Mouse (Mus musculus) intestine, embryonic 15.5 days (tissue): Measurements from ENCODE around the gene Nfia. TPM values are rescaled to one million over a fixed set of nuclear protein-coding genes. Genes with fewer than 3 reads are reported as not detected.
A peak's percentile ranks its signal among the peaks of the same experiment; 100 is the strongest.

Experiments used
- ATAC-seq: fragments of 200-750 bp; cut with Nextera tagmentation; 2 replicates; pipeline ENCODE4 v1.8.0; 2017; ENCODE audit warnings: moderate TSS enrichment, moderate library complexity
- H3K27ac ChIP-seq: fragments of 300-500 bp; sonication (generic); 2 replicates; pipeline ENCODE4 v1.5.1; 2015; ENCODE audit warnings: mild to moderate bottlenecking, inconsistent platforms
- H3K27me3 ChIP-seq: fragments of 300-500 bp; sonication (generic); replicated peaks from 2 replicates; pipeline ENCODE4 v1.6.1; 2015; ENCODE audit warnings: inconsistent platforms
- H3K36me3 ChIP-seq: fragments of 300-500 bp; sonication (generic); 2 replicates; pipeline ENCODE4 v1.6.1; 2015; ENCODE audit warnings: inconsistent platforms
- H3K4me1 ChIP-seq: fragments of 300-500 bp; sonication (generic); replicated peaks from 2 replicates; pipeline ENCODE4 v1.6.1; 2015; ENCODE audit warnings: inconsistent platforms
- H3K4me2 ChIP-seq: fragments of 300-500 bp; sonication (generic); replicated peaks from 2 replicates; pipeline ENCODE4 v1.6.1; 2015; ENCODE audit warnings: mild to moderate bottlenecking, inconsistent platforms
- H3K4me3 ChIP-seq: fragments of 300-500 bp; sonication (generic); replicated peaks from 2 replicates; pipeline ENCODE4 v1.5.1; 2015; ENCODE audit warnings: inconsistent platforms
- H3K9ac ChIP-seq: fragments of 300-500 bp; sonication (generic); 2 replicates; pipeline ENCODE4 v1.6.1; 2015; ENCODE audit warnings: inconsistent platforms
- H3K9me3 ChIP-seq: fragments of 300-500 bp; sonication (generic); 2 replicates; pipeline ENCODE4 v1.6.1; 2016; ENCODE audit warnings: inconsistent platforms
- WGBS: fragments of 180-500 bp; shearing (Covaris S2); methylation state at CpG from one replicate; pipeline ENCODE4 v1.1.7; 2015; 5-methylcytosine and 5-hydroxymethylcytosine counted together
- polyA plus RNA-seq: library from polyadenylated mRNA; unstranded; fragments of >200 nt; fragmentation: Nextera tagmentation; extraction: Ambion mirVana; gene quantifications from 2 replicates; pipeline ENCODE4 v1.2.1, GENCODE M21; 2015

The Nfia gene
- polyA plus RNA-seq, 1 experiment from 2014 or later = 37.3 TPM

- H3K9ac ChIP-seq = no peak overlapping the region
- peak; percentile 41; the same call in 1 of the 2 replicates for ATAC-seq
- 38% methylated on average over 4 of the region's 4 CpGs for WGBS
- H3K27ac ChIP-seq = no peak overlapping the region
- H3K4me2 ChIP-seq = no peak overlapping the region
- no peak overlapping the region for H3K4me3 ChIP-seq
- no peaks in the 10 kb centered on the region for H3K36me3 ChIP-seq
- H3K27me3 ChIP-seq = no peaks in the 10 kb centered on the region
- no peaks in the 10 kb centered on the region for H3K9me3 ChIP-seq
- peaks cover 5% of the 10 kb centered on the region for H3K4me1 ChIP-seq
These were observed 318.9 kb downstream of the Nfia start for GRCm38 (mm10) chr4:98091368-98091827.

- peaks cover 5% of the 10 kb centered on the region for H3K4me1 ChIP-seq
- no peak for ATAC-seq
- WGBS = 67% methylated on average over 5 of the region's 5 CpGs
- H3K27ac ChIP-seq = no peak overlapping the region
- no peak overlapping the region for H3K4me2 ChIP-seq
- no peaks in the 10 kb centered on the region for H3K27me3 ChIP-seq
- no peak overlapping the region for H3K9ac ChIP-seq
- H3K36me3 ChIP-seq = no peaks in the 10 kb centered on the region
- H3K9me3 ChIP-seq = no peaks in the 10 kb centered on the region
- H3K4me3 ChIP-seq = no peak overlapping the region
These were observed 319.5 kb downstream of the Nfia start for GRCm38 (mm10) chr4:98091901-98092472.

- Histone ChIP-seq H3K27ac (no peak overlapping the region), H3K36me3 (no peaks in the 10 kb centered on the region), H3K4me1 (peaks cover 5% of the 10 kb centered on the region), H3K9me3 (no peaks in the 10 kb centered on the region), H3K9ac (no peak overlapping the region), H3K4me2 (no peak overlapping the region; the same call in 1 of the 2 replicates), H3K4me3 (no peak overlapping the region), H3K27me3 (no peaks in the 10 kb centered on the region)
- 35% methylated on average over 19 of the region's 19 CpGs for WGBS
- no peak for ATAC-seq
These were observed 321.7 kb downstream of the Nfia start for GRCm38 (mm10) chr4:98094112-98094805.

- no peak overlapping the region for H3K9ac ChIP-seq
- no peak overlapping the region for H3K4me3 ChIP-seq
- no peak overlapping the region for H3K27ac ChIP-seq
- H3K4me1 ChIP-seq = peaks cover 5% of the 10 kb centered on the region
- H3K4me2 ChIP-seq = no peak overlapping the region
- no peaks in the 10 kb centered on the region for H3K27me3 ChIP-seq
- no peaks in the 10 kb centered on the region for H3K36me3 ChIP-seq
- WGBS = 79% methylated on average over 2 of the region's 2 CpGs
- no peak for ATAC-seq
- H3K9me3 ChIP-seq = no peaks in the 10 kb centered on the region
These were observed 322.5 kb downstream of the Nfia start for GRCm38 (mm10) chr4:98095060-98095459.

- H3K4me2 ChIP-seq = no peak overlapping the region
These were observed 324.6 kb downstream of the Nfia start for GRCm38 (mm10) chr4:98097013-98097566.

GRCm38 (mm10) chr4:98098663-98099062 is 326.1 kb downstream of the Nfia start:
- Histone ChIP-seq H3K36me3 (no peaks in the 10 kb centered on the region), H3K27me3 (no peaks in the 10 kb centered on the region), H3K9ac (no peak overlapping the region), H3K9me3 (no peaks in the 10 kb centered on the region), H3K4me3 (no peak overlapping the region), H3K4me2 (no peak overlapping the region), H3K27ac (no peak overlapping the region), H3K4me1 (no peaks in the 10 kb centered on the region)
- ATAC-seq = no peak
- WGBS = 33% methylated on average over 1 of the region's 1 CpGs

More at GRCm38 (mm10) chr4:98097013-98097566, 324.6 kb downstream of the Nfia start:
- no peaks in the 10 kb centered on the region for H3K4me1 ChIP-seq
- no peak overlapping the region for H3K9ac ChIP-seq
- no peak overlapping the region for H3K4me3 ChIP-seq
- no peaks in the 10 kb centered on the region for H3K9me3 ChIP-seq
- no peaks in the 10 kb centered on the region for H3K36me3 ChIP-seq
- WGBS = 66% methylated on average over 4 of the region's 4 CpGs
- no peaks in the 10 kb centered on the region for H3K27me3 ChIP-seq
- ATAC-seq = no peak
- H3K27ac ChIP-seq = 0 out of 2 replicates have a peak overlapping the region, but pooled peaks have one; percentile 37

- Histone ChIP-seq H3K9ac (no peak overlapping the region), H3K27me3 (no peaks in the 10 kb centered on the region), H3K9me3 (no peaks in the 10 kb centered on the region), H3K4me3 (no peak overlapping the region), H3K27ac (no peak overlapping the region), H3K36me3 (no peaks in the 10 kb centered on the region), H3K4me2 (no peak overlapping the region), H3K4me1 (no peaks in the 10 kb centered on the region)
- 70% methylated on average over 5 of the region's 5 CpGs for WGBS
- no peak for ATAC-seq
These were observed 326.9 kb downstream of the Nfia start for GRCm38 (mm10) chr4:98099433-98099832.

GRCm38 (mm10) chr4:98101153-98102096 is 328.9 kb downstream of the Nfia start:
- Histone ChIP-seq H3K27me3 (no peaks in the 10 kb centered on the region), H3K36me3 (no peaks in the 10 kb centered on the region), H3K27ac (no peak overlapping the region), H3K9ac (no peak overlapping the region), H3K4me3 (no peak overlapping the region), H3K9me3 (no peaks in the 10 kb centered on the region), H3K4me1 (peaks cover 12% of the 10 kb centered on the region), H3K4me2 (no peak overlapping the region)
- 66% methylated on average over 10 of the region's 10 CpGs for WGBS
- no peak for ATAC-seq

GRCm38 (mm10) chr4:98102625-98103336 is 330.2 kb downstream of the Nfia start:
- no peak overlapping the region for H3K9ac ChIP-seq
- H3K4me3 ChIP-seq = no peak overlapping the region
- peaks cover 24% of the 10 kb centered on the region for H3K4me1 ChIP-seq
- no peaks in the 10 kb centered on the region for H3K9me3 ChIP-seq
- H3K4me2 ChIP-seq = no peak overlapping the region
- no peak for ATAC-seq
- no peaks in the 10 kb centered on the region for H3K27me3 ChIP-seq
- no peaks in the 10 kb centered on the region for H3K36me3 ChIP-seq
- WGBS = 77% methylated on average over 24 of the region's 24 CpGs
- H3K27ac ChIP-seq = no peak overlapping the region

- no peaks in the 10 kb centered on the region for H3K27me3 ChIP-seq
- 75% methylated on average over 2 of the region's 2 CpGs for WGBS
- ATAC-seq = no peak
These were observed 330.8 kb downstream of the Nfia start for GRCm38 (mm10) chr4:98103337-98103666.

GRCm38 (mm10) chr4:98104161-98104560 is 331.6 kb downstream of the Nfia start:
- Histone ChIP-seq H3K9ac (no peak overlapping the region), H3K27ac (no peak overlapping the region), H3K4me1 (peaks cover 28% of the 10 kb centered on the region), H3K27me3 (no peaks in the 10 kb centered on the region), H3K4me2 (no peak overlapping the region), H3K9me3 (no peaks in the 10 kb centered on the region), H3K36me3 (no peaks in the 10 kb centered on the region), H3K4me3 (no peak overlapping the region)
- WGBS = 92% methylated on average over 8 of the region's 8 CpGs
- ATAC-seq = no peak

More at GRCm38 (mm10) chr4:98103337-98103666, 330.8 kb downstream of the Nfia start:
- no peaks in the 10 kb centered on the region for H3K36me3 ChIP-seq
- H3K4me3 ChIP-seq = no peak overlapping the region
- H3K4me2 ChIP-seq = no peak overlapping the region
- peaks cover 26% of the 10 kb centered on the region for H3K4me1 ChIP-seq
- H3K9ac ChIP-seq = no peak overlapping the region
- no peaks in the 10 kb centered on the region for H3K9me3 ChIP-seq
- no peak overlapping the region for H3K27ac ChIP-seq
